Mouse (Mus musculus): ENCODE measurements at regions not wholly inside any gene's neighbourhood (a gene's known extent, or its start where the extent isn't known, plus 50 kb on each side); places are given as distances from the start of the nearest gene placed in this dataset.

DNA sequence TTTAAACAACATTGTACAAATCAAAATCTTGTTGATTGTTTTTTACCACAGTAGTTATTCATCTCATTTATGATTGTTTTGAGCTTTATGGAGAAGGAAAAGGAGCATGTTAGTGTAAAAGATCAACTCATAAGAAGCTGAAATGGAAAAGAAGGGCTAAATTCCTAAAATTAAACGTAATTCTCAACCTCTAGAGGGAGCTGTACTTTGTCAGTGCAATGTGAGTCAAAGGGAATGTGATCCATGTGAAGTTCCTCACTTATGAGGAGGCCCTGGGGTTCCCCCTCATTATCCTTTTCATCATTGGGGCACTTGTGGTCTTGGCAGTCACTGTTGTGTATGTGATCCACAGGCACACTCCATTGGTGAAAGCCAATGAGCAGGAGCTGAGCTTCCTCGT lies 54.0 kb upstream of the Vmn2r7 start:
- Histone ChIP-seq H3K27ac (ENCODE audit: low read depth, low read length) (no peak overlapping the region), H3K4me1 (ENCODE audit: insufficient read depth, low read length) (no peaks in the 10 kb centered on the region), H3K27me3 (ENCODE audit: insufficient read depth, low read length) (no peaks in the 10 kb centered on the region), H3K9me3 (ENCODE audit: low read length) (no peaks in the 10 kb centered on the region), H3K4me2 (ENCODE audit: low read depth, low read length, poor library complexity, severe bottlenecking) (no peak overlapping the region), H3K4me3 (ENCODE audit: low read depth, low read length) (no peak overlapping the region), H3K36me3 (ENCODE audit: insufficient read depth, low read length) (no peaks in the 10 kb centered on the region), H3K9ac (replicated peaks; ENCODE audit: low read length, poor library complexity, severe bottlenecking) (no peak overlapping the region)
- TF ChIP-seq CTCF (IDR thresholded peaks at IDR 0.05), result 0 out of 2 replicates have a peak, but pooled peaks have one; percentile 9
- 58% methylated on average over 2 of the region's 2 CpGs for WGBS
- DNase-seq (ENCODE audit: low spot score) (no peak), ATAC-seq (ENCODE audit: low FRiP score) (no peak)

DNA sequence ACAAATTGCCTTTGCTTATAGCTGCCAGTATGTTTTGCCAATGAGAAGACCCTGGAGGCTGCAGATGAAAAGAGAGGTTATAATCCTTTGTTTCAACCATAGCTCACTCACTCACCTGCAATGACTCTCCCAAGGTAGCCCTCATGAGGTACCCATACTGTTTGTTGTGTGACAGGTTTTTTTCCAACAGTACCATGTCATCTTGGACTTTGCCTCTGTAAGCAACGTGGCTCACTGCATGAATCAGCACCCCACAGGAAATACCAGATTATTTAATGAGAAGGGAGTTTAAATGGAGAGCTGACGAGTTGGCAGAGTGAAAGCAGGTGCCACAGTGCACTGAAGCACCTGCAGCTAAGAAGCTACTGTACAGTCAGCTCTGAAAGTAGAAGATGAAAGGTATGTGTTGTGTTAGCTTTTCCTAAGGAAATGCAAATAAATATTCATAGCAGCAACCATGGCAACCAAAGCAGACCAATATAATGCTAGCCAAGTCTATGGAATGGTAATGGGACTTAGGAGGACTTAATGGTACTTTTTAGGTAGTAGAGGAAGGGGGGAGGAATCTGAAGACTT lies 56.8 kb upstream of the Vmn2r7 start:
- no peak for TF ChIP-seq CTCF (IDR thresholded peaks at IDR 0.05)
- Histone ChIP-seq H3K9ac (replicated peaks; ENCODE audit: low read length, poor library complexity, severe bottlenecking) (no peak overlapping the region), H3K4me3 (ENCODE audit: low read depth, low read length) (no peak overlapping the region), H3K27me3 (ENCODE audit: insufficient read depth, low read length) (no peaks in the 10 kb centered on the region), H3K4me1 (ENCODE audit: insufficient read depth, low read length) (no peaks in the 10 kb centered on the region), H3K36me3 (ENCODE audit: insufficient read depth, low read length) (no peaks in the 10 kb centered on the region), H3K4me2 (ENCODE audit: low read depth, low read length, poor library complexity, severe bottlenecking) (no peak overlapping the region), H3K27ac (ENCODE audit: low read depth, low read length) (no peak overlapping the region), H3K9me3 (ENCODE audit: low read length) (no peaks in the 10 kb centered on the region)
- DNase-seq (ENCODE audit: low spot score) (no peak), ATAC-seq (ENCODE audit: low FRiP score) (no peak)
- WGBS, result 45% methylated on average over 2 of the region's 2 CpGs

DNA sequence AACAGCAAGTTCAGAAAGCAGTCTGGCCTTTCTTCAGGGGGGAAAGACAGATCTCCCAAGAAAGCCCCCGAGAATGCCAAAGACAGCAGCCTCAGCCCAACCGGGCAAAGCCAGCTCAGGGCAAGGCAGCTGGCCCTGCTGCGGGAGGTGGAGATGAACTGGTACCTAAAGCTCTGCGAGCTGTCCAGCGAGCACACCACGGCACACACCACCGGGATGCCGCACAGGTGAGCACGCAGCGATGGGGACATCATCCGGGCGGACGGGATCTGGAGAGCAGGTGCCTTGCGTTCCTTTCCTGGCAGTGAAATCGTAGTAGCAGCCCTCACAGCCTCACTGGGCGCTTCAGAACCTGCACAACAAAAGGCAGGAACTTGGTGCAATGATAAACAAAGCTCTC lies 104.7 kb upstream of the Vmn2r7 start:
- H3K4me3 ChIP-seq (ENCODE audit: low read depth, low read length), result peak overlapping the region; percentile 44
- DNase-seq (ENCODE audit: low spot score), result peak; percentile 11
- ATAC-seq (ENCODE audit: low FRiP score), result 0 out of 2 replicates have a peak, but pooled peaks have one; percentile 31
- H3K4me1 ChIP-seq (ENCODE audit: insufficient read depth, low read length), result no peaks in the 10 kb centered on the region
- H3K9me3 ChIP-seq (ENCODE audit: low read length), result no peaks in the 10 kb centered on the region
- no peaks in the 10 kb centered on the region for H3K27me3 ChIP-seq (ENCODE audit: insufficient read depth, low read length)
- WGBS, result 3% methylated on average over 16 of the region's 16 CpGs
- no peak overlapping the region for H3K27ac ChIP-seq (ENCODE audit: low read depth, low read length)
- H3K9ac ChIP-seq (replicated peaks; ENCODE audit: low read length, poor library complexity, severe bottlenecking), result peak overlapping the region; percentile 51
- no peak for TF ChIP-seq CTCF (IDR thresholded peaks at IDR 0.05)
- no peaks in the 10 kb centered on the region for H3K36me3 ChIP-seq (ENCODE audit: insufficient read depth, low read length)
- H3K4me2 ChIP-seq (ENCODE audit: low read depth, low read length, poor library complexity, severe bottlenecking), result peak overlapping the region; percentile 77

DNA sequence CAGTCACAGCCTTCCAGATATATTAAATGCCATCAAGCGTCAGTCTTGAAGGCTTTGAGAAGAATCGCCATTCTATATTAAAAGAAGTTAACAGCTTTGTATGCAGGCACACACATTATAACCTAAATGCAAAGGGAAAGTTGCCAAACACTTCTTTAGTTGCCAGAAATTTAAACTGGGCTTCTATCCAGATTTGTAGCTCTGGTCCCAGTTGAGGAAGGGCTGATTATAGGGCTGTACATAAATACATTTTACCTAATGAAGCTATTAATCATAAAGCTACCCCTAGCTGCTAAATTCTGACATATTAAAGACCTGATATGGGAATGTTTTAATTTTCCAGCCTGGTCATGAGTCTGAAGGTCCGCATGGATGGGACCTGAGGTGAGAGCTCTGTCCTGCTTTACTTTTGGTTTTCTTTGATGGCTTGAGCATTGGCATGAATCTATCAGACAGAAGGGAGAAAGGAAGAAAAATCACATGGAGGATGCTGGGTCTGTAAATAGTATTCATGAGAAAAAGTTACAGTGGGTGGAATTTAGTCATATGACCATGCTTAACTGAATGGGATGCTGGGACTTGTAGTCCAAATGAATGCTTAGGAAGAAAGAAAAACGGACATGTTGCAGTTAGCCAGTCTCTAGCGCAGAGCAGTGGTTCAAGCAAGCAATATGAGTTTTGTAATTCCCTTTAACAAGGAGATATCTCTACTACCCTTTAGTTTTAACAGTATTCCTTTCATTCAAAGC lies 120.3 kb upstream of the Vmn2r7 start:
- no peak overlapping the region for H3K4me3 ChIP-seq (ENCODE audit: low read depth, low read length)
- no peaks in the 10 kb centered on the region for H3K27me3 ChIP-seq (ENCODE audit: insufficient read depth, low read length)
- DNase-seq (ENCODE audit: low spot score) (peak; percentile 25), ATAC-seq (ENCODE audit: low FRiP score) (no peak; the same call in 1 of the 2 replicates)
- 82% methylated on average over 5 of the region's 5 CpGs for WGBS
- no peaks in the 10 kb centered on the region for H3K9me3 ChIP-seq (ENCODE audit: low read length)
- no peak overlapping the region for H3K4me2 ChIP-seq (ENCODE audit: low read depth, low read length, poor library complexity, severe bottlenecking)
- no peaks in the 10 kb centered on the region for H3K36me3 ChIP-seq (ENCODE audit: insufficient read depth, low read length)
- no peak for TF ChIP-seq CTCF (IDR thresholded peaks at IDR 0.05)
- no peak overlapping the region for H3K9ac ChIP-seq (replicated peaks; ENCODE audit: low read length, poor library complexity, severe bottlenecking)
- no peak overlapping the region for H3K27ac ChIP-seq (ENCODE audit: low read depth, low read length)
- 0 out of 2 replicates have a peak, but pooled peaks cover 5% of the 10 kb centered on the region for H3K4me1 ChIP-seq (ENCODE audit: insufficient read depth, low read length)

DNA sequence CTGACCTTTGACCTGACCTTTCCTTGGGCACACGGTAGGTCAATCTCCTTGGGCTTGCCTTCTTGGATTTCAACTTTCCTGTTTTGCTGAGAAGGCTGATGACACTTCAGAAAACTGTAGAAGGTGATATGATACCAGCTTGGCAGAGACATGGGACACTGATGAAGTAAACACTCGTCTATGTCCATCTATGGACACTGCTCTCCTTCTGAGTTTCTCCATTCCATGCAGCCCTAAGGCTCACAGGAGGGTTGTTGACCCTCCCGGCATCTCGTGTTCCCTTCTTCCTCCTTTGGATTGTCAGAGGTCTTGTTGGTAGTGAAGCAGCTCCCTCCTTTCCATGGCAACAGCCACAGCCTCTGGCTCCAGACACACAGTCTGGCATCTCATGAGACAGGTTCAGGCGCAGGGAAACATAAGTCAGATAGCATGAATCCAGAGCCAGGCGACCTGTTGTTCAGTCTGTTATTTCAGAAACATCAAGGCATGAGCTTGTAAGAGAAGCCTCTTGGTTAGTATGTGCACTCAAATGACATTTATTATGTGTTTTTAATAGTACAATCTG lies 120.9 kb upstream of the Vmn2r7 start:
- no peak overlapping the region for H3K4me2 ChIP-seq (ENCODE audit: low read depth, low read length, poor library complexity, severe bottlenecking)
- WGBS, result 66% methylated on average over 6 of the region's 6 CpGs
- DNase-seq (ENCODE audit: low spot score), result no peak

DNA sequence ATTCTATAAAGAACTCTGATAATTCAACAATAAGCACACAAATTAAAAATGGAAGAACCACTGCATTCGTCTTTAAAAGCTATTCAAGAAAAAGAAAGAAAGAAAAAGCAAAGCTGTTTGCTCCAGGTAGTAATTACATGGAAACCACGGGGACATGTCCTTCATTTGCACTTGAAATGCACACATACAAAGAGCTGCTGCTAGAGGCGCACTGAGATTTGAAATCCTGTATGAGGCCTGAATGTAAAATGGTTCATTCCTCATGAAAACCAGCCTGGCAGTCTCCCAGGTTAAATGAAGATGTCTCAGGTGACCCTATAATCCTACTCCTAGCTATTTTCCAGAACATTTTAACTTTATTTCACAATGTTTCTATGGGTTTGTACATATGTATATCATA lies 123.7 kb upstream of the Vmn2r7 start:
- peak; percentile 17 for DNase-seq (ENCODE audit: low spot score)
- WGBS, result 18% methylated on average over 3 of the region's 3 CpGs
- H3K9me3 ChIP-seq (ENCODE audit: low read length), result no peaks in the 10 kb centered on the region
- H3K36me3 ChIP-seq (ENCODE audit: insufficient read depth, low read length), result no peaks in the 10 kb centered on the region
- H3K4me1 ChIP-seq (ENCODE audit: insufficient read depth, low read length), result 0 out of 2 replicates have a peak, but pooled peaks cover 5% of the 10 kb centered on the region
- no peak overlapping the region for H3K4me2 ChIP-seq (ENCODE audit: low read depth, low read length, poor library complexity, severe bottlenecking)
- no peak overlapping the region for H3K4me3 ChIP-seq (ENCODE audit: low read depth, low read length)
- ATAC-seq (ENCODE audit: low FRiP score), result 0 out of 2 replicates have a peak, but pooled peaks have one; percentile 74
- H3K27ac ChIP-seq (ENCODE audit: low read depth, low read length), result no peak overlapping the region
- no peaks in the 10 kb centered on the region for H3K27me3 ChIP-seq (ENCODE audit: insufficient read depth, low read length)
- no peak overlapping the region for H3K9ac ChIP-seq (replicated peaks; ENCODE audit: low read length, poor library complexity, severe bottlenecking)
- TF ChIP-seq CTCF (IDR thresholded peaks at IDR 0.05), result 0 out of 2 replicates have a peak, but pooled peaks have one; percentile 6

More for the DNA sequence above, 120.9 kb upstream of the Vmn2r7 start:
- H3K9me3 ChIP-seq (ENCODE audit: low read length), result no peaks in the 10 kb centered on the region
- no peak for TF ChIP-seq CTCF (IDR thresholded peaks at IDR 0.05)
- H3K9ac ChIP-seq (replicated peaks; ENCODE audit: low read length, poor library complexity, severe bottlenecking), result no peak overlapping the region
- no peaks in the 10 kb centered on the region for H3K36me3 ChIP-seq (ENCODE audit: insufficient read depth, low read length)
- H3K27ac ChIP-seq (ENCODE audit: low read depth, low read length), result no peak overlapping the region
- ATAC-seq (ENCODE audit: low FRiP score), result peak; percentile 41; the same call in 1 of the 2 replicates
- H3K4me3 ChIP-seq (ENCODE audit: low read depth, low read length), result no peak overlapping the region
- H3K4me1 ChIP-seq (ENCODE audit: insufficient read depth, low read length), result 0 out of 2 replicates have a peak, but pooled peaks cover 5% of the 10 kb centered on the region
- no peaks in the 10 kb centered on the region for H3K27me3 ChIP-seq (ENCODE audit: insufficient read depth, low read length)

All from midbrain, postnatal 0 days (tissue).